Mouse (Mus musculus) left cerebral cortex, adult 18-20 months (tissue): ENCODE data around the gene Acly. TPM values are rescaled to one million over a fixed set of nuclear protein-coding genes. Genes with fewer than 3 reads are reported as not detected.
A peak's percentile ranks its signal among the peaks of the same experiment; 100 is the strongest.

ENCODE experiments used
- DNase-seq, 2 experiments: peaks; one replicate each; pipeline ENCODE4 v3.0.0; 2021 to 2022; ENCODE audit warnings: low spot score in 2 of 2, mixed read lengths in 1 of 2
- microRNA-seq, 2 experiments: library from miRNA; unstranded; fragments of <30 nt; microRNA quantifications; one replicate each; pipeline ENCODE4 v1.2.0; 2021
- total RNA-seq, 2 experiments: library from RNA; stranded (reverse); gene quantifications; 2 replicates each; pipeline ENCODE4 v1.2.3; 2021

Acly gene
- total RNA-seq, 2 experiments from 2014 or later: 133 to 140 TPM

GRCm38 (mm10) chr11:100457247-100457646, 70.6 kb downstream of the Acly start:
- no peak for DNase-seq

DNA sequence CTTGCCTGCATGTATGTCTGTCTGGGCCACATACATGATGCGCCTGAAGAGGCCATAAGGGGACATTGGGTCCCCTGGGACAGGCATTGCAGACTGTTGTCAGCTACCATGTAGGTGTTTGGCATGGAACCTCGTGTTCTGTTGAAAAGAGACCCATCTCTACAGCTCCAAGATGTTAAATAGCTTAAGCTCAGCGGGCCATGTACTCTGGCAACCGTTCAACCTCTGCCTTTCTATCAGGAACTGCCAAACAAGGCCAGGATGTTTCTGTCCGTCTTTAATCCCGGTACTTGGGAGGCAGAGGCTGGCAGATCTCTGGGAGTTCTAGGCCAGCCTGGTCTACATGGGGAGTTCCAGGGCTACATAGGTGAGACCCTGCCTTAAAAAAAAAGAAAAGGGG, 85.2 kb downstream of the Acly start:
- no peak for DNase-seq

- DNase-seq: no peak
These were observed 86.0 kb downstream of the Acly start, which contains the start of the genes Nt5c3b and Klhl10 for GRCm38 (mm10) chr11:100441797-100442196. Gene Nt5c3b, minus strand, starts transcription at chr11:100441808. Gene Klhl10, plus strand, starts transcription at chr11:100441917.

DNA sequence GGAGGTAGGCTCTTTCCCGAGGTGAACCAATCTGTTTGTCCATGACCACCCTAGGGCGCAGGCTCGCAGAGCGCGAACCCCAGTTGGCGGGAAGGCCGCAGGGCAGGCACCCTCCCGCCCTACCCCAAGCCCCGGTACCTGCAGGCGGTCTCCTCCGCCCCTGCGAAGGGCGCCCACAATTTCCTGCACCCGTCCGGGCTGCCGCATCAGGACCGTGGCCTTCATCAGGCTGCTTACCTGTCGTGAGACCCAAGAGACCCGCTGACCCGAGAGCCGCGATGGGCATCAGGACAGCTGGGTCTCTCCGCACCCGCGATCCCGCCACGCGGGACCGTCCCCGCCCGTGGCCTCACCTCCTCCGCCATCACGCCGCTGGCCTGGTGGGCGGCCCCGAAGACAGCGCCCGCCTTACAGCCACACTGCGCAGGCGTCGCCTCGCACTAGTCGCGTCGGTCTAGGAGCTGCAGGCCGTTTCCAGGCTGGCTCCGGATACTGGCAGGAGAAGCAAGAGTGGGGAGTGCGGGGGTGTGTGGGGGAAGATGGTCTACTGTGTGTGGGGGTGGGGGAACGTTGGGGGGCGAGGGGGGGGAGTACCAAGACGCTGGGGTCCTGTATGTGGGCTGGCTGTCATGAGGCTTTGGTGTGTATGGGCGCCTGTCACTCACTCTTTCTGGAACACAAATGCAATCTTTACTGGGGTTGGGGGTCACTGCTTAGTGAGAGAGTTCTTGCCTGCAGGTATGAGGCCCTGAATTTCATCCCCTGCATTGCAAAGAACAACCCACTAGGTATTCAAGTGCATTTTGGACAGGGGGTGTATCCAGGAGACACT, 86.9 kb downstream of the Acly start:
- peak; percentile 84 to 86 for DNase-seq

DNA sequence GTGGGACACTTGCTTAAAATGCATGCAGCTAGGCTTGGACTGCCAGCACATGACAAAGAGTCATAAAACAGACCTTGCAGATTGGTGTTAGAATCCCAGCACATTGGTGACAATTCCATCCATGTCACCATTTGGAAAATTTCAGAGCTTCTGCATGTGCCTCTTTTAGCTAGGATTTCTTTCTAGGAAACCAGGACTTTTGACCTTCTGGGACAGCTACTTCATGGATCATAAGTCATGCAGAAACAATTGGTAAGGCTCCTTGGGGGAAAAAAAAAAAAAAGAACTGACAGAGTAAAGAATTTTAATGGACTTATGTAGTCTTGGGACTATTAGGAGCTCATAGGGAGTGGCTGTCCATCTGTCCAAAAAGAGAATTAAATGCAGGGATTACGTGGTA, 89.9 kb downstream of the Acly start:
- no peak for DNase-seq

- no peak for DNase-seq
These were observed 92.0 kb downstream of the Acly start for GRCm38 (mm10) chr11:100435678-100436246.

DNA sequence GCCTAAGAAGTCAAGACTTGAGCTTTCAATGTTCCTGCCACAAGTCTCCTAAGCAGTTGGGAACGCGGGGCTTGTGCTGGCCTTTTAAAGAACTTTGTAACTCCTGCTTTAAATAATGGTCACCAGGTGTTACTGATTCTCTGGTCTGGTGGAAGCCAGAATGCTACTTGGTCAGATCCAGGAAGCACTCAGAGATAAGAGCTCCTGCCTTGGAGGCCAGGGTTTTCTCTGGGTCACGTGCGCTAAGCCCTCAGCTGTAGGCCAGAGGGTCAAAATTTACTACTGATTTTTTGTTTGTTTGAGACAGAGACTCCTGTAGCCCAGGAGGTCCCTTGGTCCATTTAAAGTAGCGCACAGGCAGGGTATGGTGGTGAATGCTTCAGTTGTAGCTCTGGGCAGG, 95.8 kb downstream of the Acly start:
- no peak for DNase-seq

DNA sequence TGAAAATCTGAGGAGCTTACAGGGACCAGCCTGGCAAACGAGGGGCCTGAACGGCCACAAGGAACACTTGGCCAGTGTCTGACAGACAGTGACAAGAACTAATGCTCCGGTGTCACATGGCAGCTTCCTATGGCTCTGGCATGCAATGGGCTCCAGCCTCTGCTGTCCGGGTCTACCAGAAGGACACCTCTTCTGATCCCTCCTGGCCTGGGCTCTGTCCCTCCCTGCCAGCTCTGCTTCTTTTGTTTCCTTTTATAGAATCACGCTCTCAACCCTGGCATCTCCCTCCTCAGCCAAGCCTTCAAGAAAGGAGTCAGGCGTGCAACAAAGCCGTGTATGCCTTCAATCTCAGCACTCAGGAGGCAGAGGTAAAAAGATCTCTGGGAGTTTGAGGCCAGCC, 97.7 kb downstream of the Acly start:
- no peak for DNase-seq

GRCm38 (mm10) chr11:100428612-100429199, 99.1 kb downstream of the Acly start:
- DNase-seq: no peak

DNA sequence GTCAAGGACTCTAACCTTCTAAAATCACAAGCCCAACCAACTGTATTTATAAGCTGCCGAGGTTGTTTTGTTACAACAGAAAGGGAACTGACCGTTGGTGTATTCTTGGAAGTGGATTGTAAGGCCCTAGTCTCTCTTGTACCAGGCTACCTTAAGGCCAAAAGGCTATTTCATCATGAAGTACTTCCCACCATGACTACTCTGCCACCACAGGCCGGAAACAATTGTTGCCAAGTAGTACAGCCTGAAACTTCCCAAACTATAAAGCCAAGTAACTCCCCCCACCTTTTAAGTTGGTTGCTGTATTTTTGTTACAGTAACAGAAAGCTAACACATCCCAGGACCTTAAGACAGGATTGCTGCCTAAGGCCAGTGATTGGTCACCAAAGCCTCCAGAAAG, 101.0 kb downstream of the Acly start:
- no peak for DNase-seq

Small RNAs within 50 kb of the gene (microRNA-seq; reads per million reads assigned to microRNA genes)
- gene Gm27374: 0 reads per million in 2 experiments
- 0 to 0.63 reads per million in 2 experiments for gene Mir7116

Other genes with a start within 250 kb of the Acly start
- gene Eif1, start 208.1 kb downstream of the Acly start, total RNA-seq: 100 to 1,000 TPM; 831 to 849 TPM
- gene Gast, start 193.6 kb downstream of the Acly start, total RNA-seq: not detected
- gene Hap1, start 171.9 kb downstream of the Acly start, total RNA-seq: 100 to 1,000 TPM; 147 to 179 TPM
- 10 to 100 TPM; 47.2 to 49.3 TPM for gene Jup, start 130.2 kb downstream of the Acly start, total RNA-seq
- gene P3h4, start 113.2 kb downstream of the Acly start, total RNA-seq: 10 to 100 TPM; 10.4 to 11.3 TPM
- 1 to 10 TPM; 4.3 to 6.6 TPM for gene Fkbp10, start 112.3 kb downstream of the Acly start, total RNA-seq
- gene Nt5c3b, start 86.2 kb downstream of the Acly start, total RNA-seq: 10 to 100 TPM; 47.2 to 53.8 TPM
- 1 to 10 TPM in 1 of 2 experiments, under 1 TPM in 1; 0.82 to 1.2 TPM for gene Klhl10, start 86.1 kb downstream of the Acly start, total RNA-seq
- 100 to 1,000 TPM; 104 to 106 TPM for gene Klhl11, start 55.3 kb downstream of the Acly start, total RNA-seq
- gene Ttc25, start 17.6 kb upstream of the Acly start, total RNA-seq: 1 to 10 TPM in 1 of 2 experiments, under 1 TPM in 1; 0.98 to 1.5 TPM
- 100 to 1,000 TPM in 1 of 2 experiments, 10 to 100 TPM in 1; 92.4 to 131 TPM for gene Cnp, start 46.9 kb upstream of the Acly start, total RNA-seq
- 10 to 100 TPM; 11.7 to 13.0 TPM for gene Nkiras2, start 91.2 kb upstream of the Acly start, total RNA-seq
- 100 to 1,000 TPM; 258 to 267 TPM for gene Dnajc7, start 92.2 kb upstream of the Acly start, total RNA-seq
- under 1 TPM; 0.35 to 0.66 TPM for gene Zfp385c, start 164.5 kb upstream of the Acly start, total RNA-seq
- gene Dhx58, start 176.3 kb upstream of the Acly start, total RNA-seq: 1 to 10 TPM; 1.8 to 2.4 TPM
- gene Kat2a, start 184.5 kb upstream of the Acly start, total RNA-seq: 10 to 100 TPM; 63.2 to 63.3 TPM
- not detected for gene Hspb9, start 185.8 kb upstream of the Acly start, total RNA-seq
- gene Rab5c, start 210.2 kb upstream of the Acly start, total RNA-seq: 100 to 1,000 TPM; 152 to 162 TPM
- gene Kcnh4, start 231.9 kb upstream of the Acly start, total RNA-seq: 10 to 100 TPM; 12.9 to 15.9 TPM
- not detected for gene Hcrt, start 234.9 kb upstream of the Acly start, total RNA-seq
- 1 to 10 TPM; 7.0 to 8.6 TPM for gene Ghdc, start 243.0 kb upstream of the Acly start, total RNA-seq